Mouse (Mus musculus): ENCODE results near the gene Pip5k1a. TPM values are rescaled to one million over a fixed set of nuclear protein-coding genes. Genes with fewer than 3 reads are reported as not detected.
"Not testable (repeated sequence)": the region's sequence is repeated elsewhere in the genome, so short reads cannot be mapped to it uniquely, and the experiment has no call there.

The Pip5k1a gene
- polyA plus RNA-seq, 1 experiment from 2014 or later = 17.9 TPM

DNA sequence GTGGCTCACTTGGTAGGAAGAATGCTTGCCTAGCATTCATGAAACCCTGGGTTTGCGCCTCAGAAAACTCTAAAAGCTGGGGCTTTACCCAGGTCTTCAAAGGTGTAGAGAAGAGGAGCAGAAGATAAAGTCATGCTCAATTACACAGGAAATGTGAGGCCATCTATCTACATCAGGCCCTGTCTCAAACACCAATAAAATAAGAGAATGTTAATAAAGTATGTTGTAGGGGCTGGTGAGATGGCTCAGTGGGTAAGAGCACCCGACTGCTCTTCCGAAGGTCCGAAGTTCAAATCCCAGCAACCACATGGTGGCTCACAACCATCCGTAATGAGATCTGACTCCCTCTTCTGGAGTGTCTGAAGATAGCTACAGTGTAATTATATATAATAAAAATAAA is 85.8 kb downstream of the Pip5k1a start:
- not testable (repeated sequence) for H3K27me3 ChIP-seq (ENCODE audit: control insufficient read depth, insufficient read depth, low read length); ATAC-seq (replicated peaks; ENCODE audit: extremely low read depth, insufficient read depth, low FRiP score); H3K4me2 ChIP-seq (ENCODE audit: low read depth, low read length); H3K9me3 ChIP-seq (replicated peaks; ENCODE audit: control insufficient read depth, low read length); H3K27ac ChIP-seq (ENCODE audit: low read length); H3K36me3 ChIP-seq (ENCODE audit: control insufficient read depth, insufficient read depth); H3K9ac ChIP-seq (ENCODE audit: low read length); H3K4me3 ChIP-seq (ENCODE audit: low read length)
- H3K4me1 ChIP-seq (ENCODE audit: control insufficient read depth, insufficient read depth, low read length) = peaks cover 19% of the 10 kb centered on the region
- WGBS = 90% methylated on average over 5 of the region's 5 CpGs

DNA sequence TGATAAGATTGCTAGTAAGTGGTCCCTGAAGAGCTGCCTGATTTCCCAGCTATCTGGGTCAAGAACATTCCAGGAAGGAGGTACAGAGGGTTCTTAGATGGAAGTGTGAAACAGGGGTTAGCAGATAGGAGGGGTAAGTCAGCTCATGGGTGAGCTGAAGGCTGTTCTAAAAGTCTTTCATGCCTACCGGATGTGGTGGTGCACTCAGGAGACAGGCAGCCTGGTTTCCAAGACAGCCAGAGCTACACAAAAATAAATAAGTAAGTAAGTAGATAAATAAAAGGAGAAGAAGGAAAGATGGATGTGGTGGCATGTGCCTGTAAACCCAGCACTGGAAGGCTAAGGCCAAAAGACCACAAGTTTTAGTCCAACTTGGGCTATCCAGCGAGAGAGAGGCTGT is 88.0 kb downstream of the Pip5k1a start:
- H3K9me3 ChIP-seq (replicated peaks; ENCODE audit: control insufficient read depth, low read length) = no peaks in the 10 kb centered on the region
- no peak overlapping the region for H3K27ac ChIP-seq (ENCODE audit: low read length)
- H3K4me3 ChIP-seq (ENCODE audit: low read length) = no peak overlapping the region
- H3K36me3 ChIP-seq (ENCODE audit: control insufficient read depth, insufficient read depth) = no peaks in the 10 kb centered on the region
- H3K9ac ChIP-seq (ENCODE audit: low read length) = no peak overlapping the region
- 71% methylated on average over 2 of the region's 2 CpGs for WGBS
- no peaks in the 10 kb centered on the region for H3K27me3 ChIP-seq (ENCODE audit: control insufficient read depth, insufficient read depth, low read length)
- ATAC-seq (replicated peaks; ENCODE audit: extremely low read depth, insufficient read depth, low FRiP score) = no peak
- no peak overlapping the region for H3K4me2 ChIP-seq (ENCODE audit: low read depth, low read length)
- peaks cover 13% of the 10 kb centered on the region for H3K4me1 ChIP-seq (ENCODE audit: control insufficient read depth, insufficient read depth, low read length)

DNA sequence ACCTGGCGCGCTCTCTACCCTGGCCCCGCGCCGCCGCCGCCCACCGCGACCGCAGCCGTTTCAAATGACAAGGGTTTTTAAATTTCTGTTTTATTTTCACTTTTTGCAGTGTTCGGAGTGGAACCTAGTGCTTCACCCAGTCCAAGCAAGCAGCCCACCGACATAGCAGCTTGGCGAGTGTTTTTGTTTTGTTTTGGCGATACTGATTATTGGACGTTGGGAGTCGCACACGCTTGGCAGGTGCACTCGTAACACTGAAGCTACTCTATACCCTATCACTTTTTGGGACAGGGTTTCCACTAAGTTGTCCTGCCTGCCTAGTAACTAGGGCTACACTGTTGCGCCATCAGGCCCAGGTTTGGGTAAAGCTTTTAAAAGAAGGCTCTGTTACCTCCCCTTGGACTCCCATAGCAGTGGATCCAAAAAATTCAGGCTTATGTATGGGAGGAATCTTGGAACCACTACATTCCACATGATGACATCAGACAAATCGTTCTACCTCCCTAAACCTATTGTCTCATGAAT is 90.1 kb downstream of the Pip5k1a start:
- Histone ChIP-seq H3K27ac (ENCODE audit: low read length) (peak overlapping the region; percentile 98), H3K9me3 (replicated peaks; ENCODE audit: control insufficient read depth, low read length) (no peaks in the 10 kb centered on the region), H3K27me3 (ENCODE audit: control insufficient read depth, insufficient read depth, low read length) (no peaks in the 10 kb centered on the region), H3K4me3 (ENCODE audit: low read length) (peak overlapping the region; percentile 82), H3K9ac (ENCODE audit: low read length) (peak overlapping the region; percentile 81), H3K4me1 (ENCODE audit: control insufficient read depth, insufficient read depth, low read length) (peaks cover 17% of the 10 kb centered on the region), H3K4me2 (ENCODE audit: low read depth, low read length) (peak overlapping the region; percentile 96), H3K36me3 (ENCODE audit: control insufficient read depth, insufficient read depth) (peaks cover 5% of the 10 kb centered on the region)
- WGBS = 3% methylated on average over 21 of the region's 21 CpGs
- no peak for ATAC-seq (replicated peaks; ENCODE audit: extremely low read depth, insufficient read depth, low FRiP score)

DNA sequence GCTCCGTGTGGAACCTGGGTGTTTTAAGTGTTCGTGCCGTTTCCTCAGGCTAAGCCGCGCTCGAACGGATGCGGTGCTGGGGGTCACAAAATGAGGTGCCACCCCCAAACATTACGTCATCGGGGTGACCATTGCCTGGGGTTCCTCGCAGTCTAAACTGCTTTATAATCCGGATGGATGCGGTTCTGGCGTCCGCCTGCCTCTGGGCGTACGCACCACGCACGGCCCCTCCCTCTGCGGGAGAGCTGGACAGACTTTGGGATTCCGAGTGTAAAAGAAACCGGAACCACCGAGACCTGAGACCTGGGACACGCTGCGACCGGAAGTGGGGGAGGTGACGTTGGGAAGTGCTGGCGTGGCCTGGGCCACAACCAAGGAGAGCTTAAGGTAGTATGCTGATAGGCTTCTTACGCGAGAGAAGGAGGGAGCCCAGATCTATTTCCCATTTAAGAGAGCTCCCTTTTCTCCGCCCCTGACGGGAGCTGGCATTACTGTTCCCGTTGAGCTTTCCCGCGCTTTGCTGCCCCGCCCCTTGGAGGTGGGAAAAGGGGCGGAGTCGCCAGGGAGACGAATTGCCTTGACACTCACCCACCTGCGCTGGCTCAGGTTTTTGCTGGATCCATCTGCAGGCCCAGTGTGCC is 90.7 kb downstream of the Pip5k1a start:
- Histone ChIP-seq H3K4me1 (ENCODE audit: control insufficient read depth, insufficient read depth, low read length) (peaks cover 17% of the 10 kb centered on the region), H3K9me3 (replicated peaks; ENCODE audit: control insufficient read depth, low read length) (no peaks in the 10 kb centered on the region), H3K36me3 (ENCODE audit: control insufficient read depth, insufficient read depth) (peaks cover 10% of the 10 kb centered on the region), H3K27me3 (ENCODE audit: control insufficient read depth, insufficient read depth, low read length) (no peaks in the 10 kb centered on the region), H3K27ac (ENCODE audit: low read length) (peak overlapping the region; percentile 98), H3K9ac (ENCODE audit: low read length) (peak overlapping the region; percentile 81), H3K4me2 (ENCODE audit: low read depth, low read length) (peak overlapping the region; percentile 96), H3K4me3 (ENCODE audit: low read length) (peak overlapping the region; percentile 82)
- WGBS = under 1% methylated on average over 40 of the region's 40 CpGs
- peak; percentile 67 for ATAC-seq (replicated peaks; ENCODE audit: extremely low read depth, insufficient read depth, low FRiP score)

DNA sequence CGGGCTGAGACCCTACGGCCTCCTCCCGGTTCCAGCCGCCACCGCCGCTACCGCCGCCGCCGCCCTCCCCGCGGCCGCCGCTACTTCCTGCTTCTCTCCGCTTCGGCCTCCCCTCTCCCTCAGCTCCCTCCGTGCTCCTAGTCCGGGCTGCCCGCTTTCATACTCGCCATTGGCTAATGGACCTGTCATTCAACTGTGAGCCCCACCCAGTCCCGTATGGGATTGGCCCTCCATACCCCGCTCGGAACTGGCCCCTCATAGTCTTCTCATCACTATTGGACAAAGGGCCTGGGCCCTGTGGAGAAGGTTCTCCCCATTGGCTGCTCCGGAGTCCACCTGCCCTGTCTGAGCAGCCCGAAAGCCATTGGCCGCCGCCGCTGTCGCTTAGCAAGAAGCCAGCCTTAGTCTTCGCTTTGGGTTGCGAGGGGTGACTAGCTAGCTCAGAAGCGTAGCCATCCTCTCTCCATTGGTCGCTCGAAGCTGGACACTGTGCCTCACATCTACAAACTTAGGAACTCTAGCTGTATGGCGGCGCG is 91.3 kb downstream of the Pip5k1a start, which contains the start of gene Zfp687:
TSS of gene Zfp687 (minus strand) at position 112 of the 536 bp plus-strand sequence.
- Histone ChIP-seq H3K4me1 (ENCODE audit: control insufficient read depth, insufficient read depth, low read length) (peaks cover 17% of the 10 kb centered on the region), H3K36me3 (ENCODE audit: control insufficient read depth, insufficient read depth) (peaks cover 16% of the 10 kb centered on the region), H3K4me3 (ENCODE audit: low read length) (peak within 1 kb of the TSS; percentile 82), H3K9ac (ENCODE audit: low read length) (peak within 1 kb of the TSS; percentile 85), H3K4me2 (ENCODE audit: low read depth, low read length) (peak within 1 kb of the TSS; percentile 96), H3K27me3 (ENCODE audit: control insufficient read depth, insufficient read depth, low read length) (no peaks in the 10 kb centered on the region), H3K27ac (ENCODE audit: low read length) (peak within 1 kb of the TSS; percentile 98), H3K9me3 (replicated peaks; ENCODE audit: control insufficient read depth, low read length) (no peaks in the 10 kb centered on the region)
- peak; percentile 98 for ATAC-seq (replicated peaks; ENCODE audit: extremely low read depth, insufficient read depth, low FRiP score)
- under 1% methylated on average over 34 of the region's 37 CpGs for WGBS

DNA sequence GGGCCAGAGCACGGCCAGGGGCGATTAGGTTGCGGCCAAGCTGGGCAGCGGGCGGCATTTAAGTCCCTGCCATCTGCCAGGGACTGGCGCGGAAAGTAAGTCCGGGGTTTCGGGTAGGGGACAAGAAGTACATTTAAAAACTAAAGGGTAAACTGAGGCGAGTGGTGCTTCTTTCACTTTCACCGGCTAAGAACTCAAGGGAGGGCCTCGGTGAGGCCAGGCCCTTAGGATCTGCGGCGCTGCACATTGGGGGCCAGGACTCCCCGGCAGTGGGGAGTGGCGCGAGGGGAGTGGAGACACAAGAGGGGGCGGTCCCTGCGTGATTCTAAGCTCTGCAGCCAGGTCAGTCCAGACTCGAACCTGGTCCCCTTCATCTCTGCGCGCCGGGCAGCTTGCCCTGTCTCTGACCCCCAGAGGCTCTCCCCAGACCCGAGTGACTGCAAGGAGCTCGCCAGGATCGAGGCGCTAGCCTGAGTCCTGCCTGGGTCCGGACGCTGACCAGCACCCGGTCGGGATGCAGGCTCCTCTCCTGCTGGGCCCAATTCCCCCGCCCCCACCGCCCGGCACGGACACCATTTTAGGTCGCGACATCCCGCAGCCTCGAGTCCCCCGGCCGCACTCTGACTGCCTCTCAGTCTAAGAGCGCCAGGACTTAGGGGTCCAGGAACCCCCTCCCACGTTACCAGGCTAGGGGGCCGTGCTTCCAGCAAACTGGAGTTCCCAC is 92.1 kb downstream of the Pip5k1a start:
- Histone ChIP-seq H3K36me3 (ENCODE audit: control insufficient read depth, insufficient read depth) (peaks cover 20% of the 10 kb centered on the region), H3K4me1 (ENCODE audit: control insufficient read depth, insufficient read depth, low read length) (peaks cover 17% of the 10 kb centered on the region), H3K27me3 (ENCODE audit: control insufficient read depth, insufficient read depth, low read length) (no peaks in the 10 kb centered on the region), H3K9me3 (replicated peaks; ENCODE audit: control insufficient read depth, low read length) (no peaks in the 10 kb centered on the region), H3K9ac (ENCODE audit: low read length) (peak overlapping the region; percentile 85), H3K4me3 (ENCODE audit: low read length) (peak overlapping the region; percentile 82), H3K27ac (ENCODE audit: low read length) (peak overlapping the region; percentile 87), H3K4me2 (ENCODE audit: low read depth, low read length) (peak overlapping the region; percentile 95)
- ATAC-seq (replicated peaks; ENCODE audit: extremely low read depth, insufficient read depth, low FRiP score) = 0 out of 2 replicates have a peak, but pooled peaks have one; percentile 0
- under 1% methylated on average over 42 of the region's 44 CpGs for WGBS

DNA sequence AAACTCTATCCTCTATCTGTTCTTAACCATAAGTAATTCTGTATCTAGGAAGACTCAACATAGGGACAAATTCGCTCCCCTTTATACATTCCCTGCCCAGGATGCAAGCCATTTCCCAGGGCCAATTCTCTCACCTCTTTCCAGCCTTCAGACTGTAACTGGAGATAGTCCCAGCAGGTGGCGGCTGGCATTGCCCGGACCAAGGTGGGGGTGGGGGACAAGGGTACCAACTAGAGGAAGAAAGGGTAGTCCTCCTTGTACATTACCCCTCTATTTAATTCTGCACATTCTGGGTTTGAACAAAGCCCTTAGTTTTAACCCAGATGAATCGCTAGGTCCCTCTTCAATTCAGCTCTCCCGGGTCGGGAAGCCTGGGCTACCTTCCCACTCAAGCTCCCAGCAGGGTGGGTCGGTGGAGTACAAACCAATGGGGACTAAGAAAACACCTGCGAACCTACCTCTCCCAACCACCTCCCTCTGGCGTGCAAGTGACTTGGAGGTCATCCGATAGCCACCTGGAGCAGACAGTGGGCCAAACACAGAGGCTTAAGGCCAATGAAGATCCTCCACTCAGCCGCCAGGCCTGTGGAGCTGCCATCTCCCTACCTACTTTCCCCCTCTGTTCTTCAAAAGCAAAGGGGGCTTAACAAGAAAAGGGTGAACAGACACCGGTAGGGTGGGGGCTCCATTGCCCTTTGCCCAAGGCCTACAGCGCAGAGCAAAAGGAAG is 92.9 kb downstream of the Pip5k1a start:
- peak overlapping the region; percentile 85 for H3K9ac ChIP-seq (ENCODE audit: low read length)
- no peak for ATAC-seq (replicated peaks; ENCODE audit: extremely low read depth, insufficient read depth, low FRiP score)
- peaks cover 24% of the 10 kb centered on the region for H3K36me3 ChIP-seq (ENCODE audit: control insufficient read depth, insufficient read depth)
- peak overlapping the region; percentile 87; the same call in 1 of the 2 replicates for H3K27ac ChIP-seq (ENCODE audit: low read length)
- H3K4me1 ChIP-seq (ENCODE audit: control insufficient read depth, insufficient read depth, low read length) = peaks cover 17% of the 10 kb centered on the region
- no peaks in the 10 kb centered on the region for H3K9me3 ChIP-seq (replicated peaks; ENCODE audit: control insufficient read depth, low read length)
- 16% methylated on average over 13 of the region's 13 CpGs for WGBS
- H3K4me2 ChIP-seq (ENCODE audit: low read depth, low read length) = peak overlapping the region; percentile 95
- no peaks in the 10 kb centered on the region for H3K27me3 ChIP-seq (ENCODE audit: control insufficient read depth, insufficient read depth, low read length)
- H3K4me3 ChIP-seq (ENCODE audit: low read length) = peak overlapping the region; percentile 82

DNA sequence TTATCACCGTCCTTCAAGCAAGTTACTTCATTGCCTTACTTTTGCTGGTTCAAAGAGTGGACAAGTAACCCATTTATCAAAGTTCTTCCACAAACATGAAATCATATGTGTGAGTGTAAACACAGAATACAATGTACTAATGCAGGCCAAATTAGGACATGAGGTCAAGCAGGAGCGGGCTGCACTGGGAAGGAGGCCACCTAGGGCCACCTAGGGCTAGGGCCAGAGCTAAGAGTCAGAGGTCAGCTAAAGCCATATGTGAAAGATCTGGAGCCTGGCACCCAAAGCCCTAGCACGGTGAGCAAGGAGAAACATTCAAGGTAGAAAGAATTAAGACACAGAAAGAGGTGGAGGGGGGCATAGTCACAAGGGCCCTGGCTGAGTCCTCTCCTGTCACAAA is 93.7 kb downstream of the Pip5k1a start:
- H3K9ac ChIP-seq (ENCODE audit: low read length) = no peak overlapping the region
- ATAC-seq (replicated peaks; ENCODE audit: extremely low read depth, insufficient read depth, low FRiP score) = no peak
- no peak overlapping the region for H3K4me2 ChIP-seq (ENCODE audit: low read depth, low read length)
- no peak overlapping the region for H3K27ac ChIP-seq (ENCODE audit: low read length)
- 88% methylated on average over 3 of the region's 3 CpGs for WGBS
- H3K9me3 ChIP-seq (replicated peaks; ENCODE audit: control insufficient read depth, low read length) = no peaks in the 10 kb centered on the region
- no peak overlapping the region for H3K4me3 ChIP-seq (ENCODE audit: low read length)
- peaks cover 30% of the 10 kb centered on the region for H3K36me3 ChIP-seq (ENCODE audit: control insufficient read depth, insufficient read depth)
- no peaks in the 10 kb centered on the region for H3K27me3 ChIP-seq (ENCODE audit: control insufficient read depth, insufficient read depth, low read length)
- H3K4me1 ChIP-seq (ENCODE audit: control insufficient read depth, insufficient read depth, low read length) = peaks cover 17% of the 10 kb centered on the region
